23 mouse cellular contexts compared by ENCODE assay signal in genomic region chr5:130333566-130333965, GRCm38 (mm10). TPM values are rescaled to one million over a fixed set of nuclear protein-coding genes. Genes with fewer than 3 reads are reported as not detected.
DNase-seq lines count a peak whose midpoint lies in the region; ATAC-seq and TF ChIP-seq lines count a peak whose summit lies in the region.
"Had no signal": no experiment of that assay in that cellular context is flagged by ENCODE, and none has a peak within 500 bp of the region (broad histone marks: within the 10 kb centered on the region; RNA-seq: fewer than 3 reads in every experiment).

No protein-coding gene starts in this region.

- H3K4me2 ChIP-seq in forebrain, postnatal 0 days (ENCODE audit: low read depth) = no peak overlapping the region
- no peak overlapping the region for H3K4me2 ChIP-seq in forebrain, embryonic 12.5 days
- no peak overlapping the region for H3K4me2 ChIP-seq in midbrain, postnatal 0 days (ENCODE audit: low read depth, low read length, poor library complexity, severe bottlenecking)
- H3K4me2 ChIP-seq in midbrain, embryonic 13.5 days (replicated peaks) = no peak overlapping the region
- H3K4me2 ChIP-seq: embryonic facial prominence, embryonic 12.5 days; heart, embryonic 15.5 days; limb, embryonic 12.5 days; liver, embryonic 12.5 days had no signal

- TF ChIP-seq CTCF in forebrain, postnatal 0 days (IDR thresholded peaks at IDR 0.05; ENCODE audit: low read depth) = no peak
- TF ChIP-seq CTCF in midbrain, postnatal 0 days (IDR thresholded peaks at IDR 0.05) = no peak

- no peaks in the 10 kb centered on the region for H3K9me3 ChIP-seq in forebrain, postnatal 0 days (ENCODE audit: low read length)
- 0 out of 2 replicates have a peak, but pooled peaks cover 6% of the 10 kb centered on the region for H3K9me3 ChIP-seq in forebrain, embryonic 12.5 days
- H3K9me3 ChIP-seq in midbrain, postnatal 0 days (ENCODE audit: low read length) = no peaks in the 10 kb centered on the region
- 0 out of 2 replicates have a peak, but pooled peaks cover 4% of the 10 kb centered on the region for H3K9me3 ChIP-seq in midbrain, embryonic 13.5 days
- H3K9me3 ChIP-seq: embryonic facial prominence, embryonic 12.5 days; heart, embryonic 15.5 days; limb, embryonic 12.5 days; liver, embryonic 12.5 days had no signal

- ATAC-seq in forebrain, postnatal 0 days = peak; percentile 58
- ATAC-seq in forebrain, embryonic 12.5 days (ENCODE audit: low FRiP score) = no peak
- no peak; the same call in 1 of the 2 replicates for ATAC-seq in midbrain, postnatal 0 days (ENCODE audit: low FRiP score)
- ATAC-seq in midbrain, embryonic 13.5 days = no peak
- ATAC-seq: liver, embryonic 12.5 days had no signal

- H3K4me1 ChIP-seq in forebrain, postnatal 0 days (ENCODE audit: insufficient read depth) = no peaks in the 10 kb centered on the region
- H3K4me1 ChIP-seq in forebrain, embryonic 12.5 days = peaks cover 4% of the 10 kb centered on the region; the same call in 1 of the 2 replicates
- no peaks in the 10 kb centered on the region for H3K4me1 ChIP-seq in midbrain, postnatal 0 days (ENCODE audit: insufficient read depth, low read length)
- 0 out of 2 replicates have a peak, but pooled peaks cover 7% of the 10 kb centered on the region for H3K4me1 ChIP-seq in midbrain, embryonic 13.5 days (replicated peaks)
- H3K4me1 ChIP-seq: embryonic facial prominence, embryonic 12.5 days; heart, embryonic 15.5 days; limb, embryonic 12.5 days; liver, embryonic 12.5 days had no signal

- H3K36me3 ChIP-seq in forebrain, postnatal 0 days (ENCODE audit: insufficient read depth) = peaks cover 24% of the 10 kb centered on the region
- H3K36me3 ChIP-seq in forebrain, embryonic 12.5 days (replicated peaks) = peaks cover 18% of the 10 kb centered on the region
- peaks cover 11% of the 10 kb centered on the region; the same call in 1 of the 2 replicates for H3K36me3 ChIP-seq in midbrain, postnatal 0 days (ENCODE audit: insufficient read depth, low read length)
- H3K36me3 ChIP-seq in midbrain, embryonic 13.5 days = peaks cover 37% of the 10 kb centered on the region

- H3K27me3 ChIP-seq in forebrain, postnatal 0 days (ENCODE audit: insufficient read depth, low read length) = no peaks in the 10 kb centered on the region
- H3K27me3 ChIP-seq in forebrain, embryonic 12.5 days = peaks cover 13% of the 10 kb centered on the region
- H3K27me3 ChIP-seq in midbrain, postnatal 0 days (ENCODE audit: insufficient read depth, low read length) = no peaks in the 10 kb centered on the region
- no peaks in the 10 kb centered on the region for H3K27me3 ChIP-seq in midbrain, embryonic 13.5 days
- H3K27me3 ChIP-seq: embryonic facial prominence, embryonic 12.5 days; heart, embryonic 15.5 days; limb, embryonic 12.5 days; liver, embryonic 12.5 days had no signal

- H3K27ac ChIP-seq in forebrain, postnatal 0 days (ENCODE audit: low read depth, low read length) = no peak overlapping the region
- no peak overlapping the region for H3K27ac ChIP-seq in forebrain, embryonic 12.5 days
- H3K27ac ChIP-seq in midbrain, postnatal 0 days (ENCODE audit: low read depth, low read length) = no peak overlapping the region
- no peak overlapping the region for H3K27ac ChIP-seq in midbrain, embryonic 13.5 days
- H3K27ac ChIP-seq: embryonic facial prominence, embryonic 12.5 days; heart, embryonic 15.5 days; limb, embryonic 12.5 days; liver, embryonic 12.5 days had no signal

- 55% methylated on average over 7 of the region's 7 CpGs for whole genome bisulfite sequencing in forebrain, postnatal 0 days
- WGBS in forebrain, embryonic 12.5 days = 91% methylated on average over 7 of the region's 7 CpGs
- 85% methylated on average over 7 of the region's 7 CpGs for WGBS in midbrain, postnatal 0 days
- 88% methylated on average over 7 of the region's 7 CpGs for whole genome bisulfite sequencing in midbrain, embryonic 13.5 days

- peak; percentile 13 for DNase-seq in forebrain, postnatal 0 days
- DNase-seq in midbrain, postnatal 0 days (ENCODE audit: low spot score) = peak; percentile 75
- peak; percentile 60 for DNase-seq in cerebellum, adult 8-10 months
- DNase-seq in heart, adult 11 months = no peak
- DNase-seq in layer of hippocampus, postnatal 25 days (ENCODE audit: extremely low spot score in 1 of 2, low spot score in 1 of 2) = no peak
- DNase-seq: adrenal gland, postnatal 25 days; gastrocnemius, postnatal 25 days; heart, postnatal 4 days; kidney, adult 9 months; kidney, postnatal 36 days; layer of hippocampus, adult 9-11 months; lung, adult 2 months; thymus, postnatal 36 days had no signal

- no peak overlapping the region for H3K9ac ChIP-seq in forebrain, postnatal 0 days
- H3K9ac ChIP-seq in forebrain, embryonic 12.5 days = no peak overlapping the region
- no peak overlapping the region for H3K9ac ChIP-seq in midbrain, postnatal 0 days (replicated peaks; ENCODE audit: low read length, poor library complexity, severe bottlenecking)
- no peak overlapping the region for H3K9ac ChIP-seq in midbrain, embryonic 13.5 days (replicated peaks)
- H3K9ac ChIP-seq: embryonic facial prominence, embryonic 12.5 days; heart, embryonic 15.5 days; limb, embryonic 12.5 days; liver, embryonic 12.5 days had no signal

- H3K4me3 ChIP-seq in forebrain, postnatal 0 days (ENCODE audit: low read depth, low read length) = no peak overlapping the region
- no peak overlapping the region for H3K4me3 ChIP-seq in forebrain, embryonic 12.5 days (replicated peaks)
- H3K4me3 ChIP-seq in midbrain, postnatal 0 days (ENCODE audit: low read depth, low read length) = no peak overlapping the region
- no peak overlapping the region for H3K4me3 ChIP-seq in midbrain, embryonic 13.5 days (replicated peaks)
- H3K4me3 ChIP-seq: embryonic facial prominence, embryonic 12.5 days; erythroblast, embryonic 14.5 days; heart, embryonic 15.5 days; limb, embryonic 12.5 days; liver, embryonic 12.5 days had no signal

RNA-seq across cellular contexts. Expression of gene Caln1, which starts 35.7 kb away (rescaled TPM):
- 48.7 and 57.2 TPM in 2 replicates for total RNA-seq in forebrain, postnatal 0 days (2014; rRNA removed)
- 32.3 and 58.7 TPM in 2 replicates for polyA plus RNA-seq in forebrain, postnatal 0 days (2015; fragmentation: Nextera tagmentation; extraction: Ambion mirVana)
- 0.79 and 0.86 TPM in 2 replicates for polyA plus RNA-seq in forebrain, embryonic 12.5 days (2016; fragmentation: Nextera tagmentation; extraction: Ambion mirVana)
- 49.2 and 50.2 TPM in 2 replicates for total RNA-seq in midbrain, postnatal 0 days (2014; rRNA removed)
- polyA plus RNA-seq in midbrain, postnatal 0 days (2015; fragmentation: Nextera tagmentation; extraction: Ambion mirVana) = 43.7 and 46.4 TPM in 2 replicates
- polyA plus RNA-seq in midbrain, embryonic 13.5 days (2015; fragmentation: Nextera tagmentation; extraction: Ambion mirVana) = 4.2 and 4.6 TPM in 2 replicates
- 100 to 1,000 TPM; 140 to 151 TPM for total RNA-seq in layer of hippocampus, postnatal 25 days (2021)
- total RNA-seq: heart, postnatal 4 days; megakaryocyte-erythroid progenitor cell, adult 5-6 weeks had no signal
- polyA plus RNA-seq: intestine, embryonic 14.5 days; liver, embryonic 12.5 days; lung, adult 2 months had no signal

RNA-seq across cellular contexts. Expression of gene A330070K13Rik, which starts 50.9 kb away (rescaled TPM):
- total RNA-seq in forebrain, postnatal 0 days (2014; rRNA removed) = not detected in 2 replicates
- polyA plus RNA-seq in forebrain, postnatal 0 days (2015; fragmentation: Nextera tagmentation; extraction: Ambion mirVana) = 0.27 TPM in 1 of 2 replicates, not detected in the other
- polyA plus RNA-seq in forebrain, embryonic 12.5 days (2016; fragmentation: Nextera tagmentation; extraction: Ambion mirVana) = not detected in 2 replicates
- total RNA-seq in midbrain, postnatal 0 days (2014; rRNA removed) = not detected in 2 replicates
- polyA plus RNA-seq in midbrain, postnatal 0 days (2015; fragmentation: Nextera tagmentation; extraction: Ambion mirVana) = 0.26 and 0.48 TPM in 2 replicates
- not detected in 2 replicates for polyA plus RNA-seq in midbrain, embryonic 13.5 days (2015; fragmentation: Nextera tagmentation; extraction: Ambion mirVana)
- 1 to 10 TPM; 2.2 to 5.3 TPM for total RNA-seq in layer of hippocampus, postnatal 25 days (2021)
- total RNA-seq: adrenal gland, postnatal 25 days; gastrocnemius, postnatal 25 days; heart, adult 8-10 months; heart, postnatal 4 days; megakaryocyte-erythroid progenitor cell, adult 5-6 weeks had no signal
- polyA plus RNA-seq: embryonic facial prominence, embryonic 12.5 days; erythroblast, embryonic 14.5 days; heart, embryonic 15.5 days; intestine, embryonic 14.5 days; limb, embryonic 12.5 days; liver, embryonic 12.5 days; lung, adult 2 months had no signal

Comparison
In these comparisons a context has a peak if more than half of its experiments do, and no peak if none do; other contexts are left out.
1. DNase-seq: peak in forebrain, postnatal 0 days (single experiment), midbrain, postnatal 0 days (single experiment) and cerebellum, adult 8-10 months (single experiment); none in heart, adult 11 months (single experiment) and layer of hippocampus, postnatal 25 days (0 of 2).